Mouse (Mus musculus) limb, embryonic 12.5 days (tissue): ENCODE results near the gene Pam. TPM values are rescaled to one million over a fixed set of nuclear protein-coding genes. Genes with fewer than 3 reads are reported as not detected.

ENCODE experiments used
- ATAC-seq: fragments of 200-750 bp; cut with Nextera tagmentation; 2 replicates; pipeline ENCODE4 v1.8.0; 2017; ENCODE audit warnings: low read depth, moderate TSS enrichment; ENCODE audit not compliant: insufficient number of reproducible peaks, insufficient read depth, low FRiP score, low TSS enrichment
- H3K27ac ChIP-seq: fragments of 300-500 bp; sonication (generic); 2 replicates; pipeline ENCODE4 v1.5.1; 2016; ENCODE audit warnings: mild to moderate bottlenecking, moderate library complexity
- H3K27me3 ChIP-seq: fragments of 300-500 bp; sonication (generic); 2 replicates; pipeline ENCODE4 v1.6.1; 2016; ENCODE audit warnings: mild to moderate bottlenecking, moderate library complexity
- H3K36me3 ChIP-seq: fragments of 300-500 bp; sonication (generic); 2 replicates; pipeline ENCODE4 v1.6.1; 2016; ENCODE audit warnings: mild to moderate bottlenecking, moderate library complexity
- H3K4me1 ChIP-seq: fragments of 300-500 bp; sonication (generic); replicated peaks from 2 replicates; pipeline ENCODE4 v1.6.1; 2016
- H3K4me2 ChIP-seq: fragments of 300-500 bp; sonication (generic); 2 replicates; pipeline ENCODE4 v1.6.1; 2016; ENCODE audit warnings: mild to moderate bottlenecking, moderate library complexity
- H3K4me3 ChIP-seq: fragments of 300-500 bp; sonication (generic); replicated peaks from 2 replicates; pipeline ENCODE4 v1.5.1; 2016; ENCODE audit warnings: mild to moderate bottlenecking
- H3K9ac ChIP-seq: fragments of 300-500 bp; sonication (generic); replicated peaks from 2 replicates; pipeline ENCODE4 v1.6.1; 2016; ENCODE audit warnings: mild to moderate bottlenecking, moderate library complexity
- H3K9me3 ChIP-seq: fragments of 300-500 bp; sonication (generic); 2 replicates; pipeline ENCODE4 v1.6.1; 2016; ENCODE audit warnings: mild to moderate bottlenecking, moderate library complexity
- WGBS: fragments of 180-500 bp; shearing (Covaris S2); methylation state at CpG from one replicate; pipeline ENCODE4 v1.1.7; 2016; 5-methylcytosine and 5-hydroxymethylcytosine counted together
- polyA plus RNA-seq: library from polyadenylated mRNA; unstranded; fragments of >200 nt; fragmentation: Nextera tagmentation; extraction: Ambion mirVana; gene quantifications from 2 replicates; pipeline ENCODE4 v1.2.1, GENCODE M21; 2016

Pam gene
- polyA plus RNA-seq, 1 experiment from 2014 or later: 33.0 TPM

DNA sequence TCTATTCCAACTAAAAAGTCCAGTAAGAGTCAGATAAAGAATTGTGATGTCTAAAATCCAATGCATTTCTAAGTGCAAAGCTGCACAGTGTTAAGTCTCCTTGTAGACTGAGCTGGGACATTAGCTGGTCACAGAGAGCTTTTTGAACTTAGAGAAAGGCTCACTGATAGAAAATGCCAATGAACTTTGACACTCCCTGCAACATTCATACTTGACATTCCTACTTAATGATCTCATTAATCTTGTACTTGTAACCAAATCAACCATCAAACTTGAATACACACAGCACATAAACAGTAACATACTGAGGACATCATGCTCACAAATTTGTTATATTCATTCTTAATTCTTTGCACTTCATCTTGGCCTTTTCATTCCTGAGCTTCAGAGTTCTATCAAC lies 335.6 kb downstream of the Pam start:
- no peak for ATAC-seq
- H3K9ac ChIP-seq: no peak overlapping the region
- H3K27ac ChIP-seq: no peak overlapping the region
- no peak overlapping the region for H3K4me3 ChIP-seq
- no peaks in the 10 kb centered on the region for H3K4me1 ChIP-seq
- H3K27me3 ChIP-seq: no peaks in the 10 kb centered on the region
- H3K36me3 ChIP-seq: peaks cover 32% of the 10 kb centered on the region
- H3K9me3 ChIP-seq: no peaks in the 10 kb centered on the region
- no peak overlapping the region for H3K4me2 ChIP-seq

DNA sequence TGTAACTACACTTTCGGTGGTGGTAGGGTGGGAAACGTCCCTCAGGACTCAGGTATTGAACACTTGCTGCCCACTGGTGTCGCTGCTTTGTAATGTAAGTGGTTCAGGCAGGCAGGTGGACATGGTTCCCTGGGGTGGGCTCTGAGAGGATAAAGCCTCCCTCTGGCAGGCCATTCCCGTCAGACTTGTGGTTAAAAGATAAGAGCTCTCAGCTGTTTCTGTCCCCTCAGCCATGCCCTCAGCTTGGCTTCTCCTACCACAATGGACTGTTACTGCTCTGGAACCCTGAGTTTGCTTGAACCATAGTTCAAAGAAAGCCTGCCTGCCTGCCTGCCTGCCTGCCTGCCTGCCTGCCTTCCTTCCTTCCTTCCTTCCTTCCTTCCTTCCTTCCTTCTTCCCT lies 341.1 kb downstream of the Pam start:
- Histone ChIP-seq H3K4me2 (no peak overlapping the region), H3K27ac (no peak overlapping the region), H3K9ac (no peak overlapping the region), H3K4me1 (no peaks in the 10 kb centered on the region), H3K9me3 (no peaks in the 10 kb centered on the region), H3K36me3 (peaks cover 49% of the 10 kb centered on the region), H3K27me3 (no peaks in the 10 kb centered on the region), H3K4me3 (no peak overlapping the region)
- 87% methylated on average over 4 of the region's 4 CpGs for WGBS
- no peak for ATAC-seq

DNA sequence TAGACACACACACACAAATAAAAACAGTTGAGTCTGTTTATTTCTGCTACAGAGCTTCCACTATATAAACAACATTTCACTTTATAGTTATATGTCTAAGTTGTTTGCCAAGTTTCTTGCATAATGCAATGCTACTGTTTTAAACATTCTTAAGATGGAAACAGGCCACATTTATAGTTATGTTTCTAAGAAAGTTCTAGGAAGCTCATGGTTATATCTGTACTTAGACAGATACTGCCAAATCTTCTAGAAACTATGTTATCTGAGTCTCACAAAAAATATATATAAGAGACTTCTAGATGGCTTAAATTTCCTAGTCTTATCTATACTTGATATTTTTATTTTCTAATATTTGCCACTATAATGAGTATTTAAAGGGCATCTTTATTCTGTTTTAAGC lies 342.2 kb downstream of the Pam start:
- Histone ChIP-seq H3K27me3 (no peaks in the 10 kb centered on the region), H3K36me3 (peaks cover 51% of the 10 kb centered on the region), H3K4me1 (no peaks in the 10 kb centered on the region), H3K9ac (no peak overlapping the region), H3K27ac (no peak overlapping the region), H3K4me2 (no peak overlapping the region), H3K9me3 (no peaks in the 10 kb centered on the region), H3K4me3 (no peak overlapping the region)
- ATAC-seq: no peak

DNA sequence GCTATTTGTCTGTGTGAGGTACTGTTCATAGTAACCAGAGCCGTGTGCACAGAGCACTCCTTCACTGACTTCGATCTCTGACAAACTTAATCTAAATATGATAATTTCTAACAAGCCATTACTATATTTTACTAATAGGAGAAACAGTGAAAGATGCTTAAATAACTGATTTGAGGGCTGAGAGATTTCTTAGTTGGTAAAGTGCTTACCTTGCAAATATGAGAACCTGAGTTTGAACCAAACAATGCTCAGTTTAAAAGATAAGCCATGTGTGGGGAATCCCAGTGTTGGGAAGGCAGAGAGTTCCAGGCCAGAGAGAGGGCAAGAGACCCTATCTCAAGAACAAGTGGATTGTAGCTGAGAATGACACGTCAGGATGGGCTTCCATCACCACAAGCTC lies 347.3 kb downstream of the Pam start:
- Histone ChIP-seq H3K4me1 (no peaks in the 10 kb centered on the region), H3K36me3 (peaks cover 63% of the 10 kb centered on the region), H3K27me3 (no peaks in the 10 kb centered on the region), H3K9ac (no peak overlapping the region), H3K4me3 (no peak overlapping the region), H3K9me3 (no peaks in the 10 kb centered on the region), H3K27ac (no peak overlapping the region), H3K4me2 (no peak overlapping the region)
- 95% methylated on average over 3 of the region's 3 CpGs for WGBS
- no peak for ATAC-seq

DNA sequence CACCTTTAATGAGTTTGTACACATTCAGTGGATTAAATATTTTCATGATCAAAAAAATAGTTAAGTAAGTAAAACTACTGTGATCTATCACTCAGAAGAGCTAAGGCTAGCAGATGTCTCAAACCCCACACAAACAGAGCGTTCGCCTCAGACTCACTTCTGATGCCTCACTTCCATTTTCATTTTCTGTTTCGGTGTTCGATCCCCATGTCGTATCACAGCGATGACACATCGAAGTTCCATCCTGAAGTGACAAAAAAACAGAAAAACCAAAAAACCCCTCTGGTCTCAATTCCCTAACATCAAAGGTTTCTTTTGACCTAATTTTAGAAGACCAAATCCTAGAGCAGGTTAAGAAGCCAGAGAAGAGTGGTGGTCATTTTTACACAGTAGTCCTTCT lies 349.2 kb downstream of the Pam start:
- ATAC-seq: no peak
- no peak overlapping the region for H3K27ac ChIP-seq
- no peaks in the 10 kb centered on the region for H3K9me3 ChIP-seq
- H3K4me3 ChIP-seq: no peak overlapping the region
- no peaks in the 10 kb centered on the region for H3K4me1 ChIP-seq
- 98% methylated on average over 7 of the region's 7 CpGs for WGBS
- peaks cover 62% of the 10 kb centered on the region for H3K36me3 ChIP-seq
- no peaks in the 10 kb centered on the region for H3K27me3 ChIP-seq
- H3K4me2 ChIP-seq: no peak overlapping the region
- no peak overlapping the region for H3K9ac ChIP-seq

DNA sequence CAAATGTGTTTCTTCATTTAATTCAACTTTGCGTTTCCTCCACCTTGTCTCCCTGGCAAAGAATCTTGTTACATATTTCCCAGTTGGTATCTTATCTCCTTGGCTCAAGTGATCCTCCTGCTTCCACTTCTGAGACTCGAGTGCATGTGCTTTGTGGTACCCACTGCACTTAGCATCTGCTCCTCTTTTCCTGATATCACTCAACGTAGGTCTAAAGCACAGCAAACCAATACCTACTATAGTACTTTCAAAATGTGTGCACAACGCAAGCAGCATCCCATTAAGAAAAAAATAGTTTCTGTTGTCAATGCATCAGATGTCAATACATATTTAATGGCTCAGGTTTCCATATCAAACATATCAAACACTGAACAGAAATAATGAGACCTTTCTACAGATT lies 349.7 kb downstream of the Pam start:
- Histone ChIP-seq H3K4me3 (no peak overlapping the region), H3K27ac (no peak overlapping the region), H3K4me2 (no peak overlapping the region), H3K36me3 (peaks cover 61% of the 10 kb centered on the region), H3K9ac (no peak overlapping the region), H3K9me3 (no peaks in the 10 kb centered on the region), H3K27me3 (no peaks in the 10 kb centered on the region), H3K4me1 (no peaks in the 10 kb centered on the region)
- no peak for ATAC-seq
- WGBS: 95% methylated on average over 4 of the region's 4 CpGs
